Mouse (Mus musculus): ENCODE results near the gene Krt20.

The Krt20 gene

DNA sequence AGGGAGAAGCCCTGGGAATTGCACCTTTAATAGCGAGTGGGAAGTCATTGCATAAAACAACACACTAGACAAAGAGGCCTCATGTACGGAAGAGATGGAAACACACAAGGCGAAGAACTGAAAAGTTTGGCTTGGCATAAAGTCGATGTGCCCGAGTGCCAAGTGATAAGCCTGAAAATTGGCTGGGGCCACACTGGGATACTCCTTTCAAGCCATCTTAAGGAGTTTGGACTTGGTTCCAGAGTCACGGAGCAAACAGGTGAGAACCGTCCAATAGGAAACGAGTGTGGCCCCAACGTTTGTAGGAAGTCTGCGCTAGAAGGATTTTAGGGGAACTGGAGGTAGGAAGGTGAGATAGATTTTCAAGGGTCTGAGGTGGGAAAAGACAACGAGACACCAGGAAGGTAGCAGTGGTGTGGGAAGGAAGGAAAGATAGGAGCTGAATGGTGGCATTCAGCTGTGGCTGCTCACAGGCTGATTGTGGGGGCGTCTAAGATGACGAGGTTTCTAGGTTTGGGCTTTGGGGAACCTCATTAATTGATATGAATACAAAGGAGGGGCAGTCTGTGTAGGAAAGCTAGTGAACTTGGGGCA is 37.9 kb downstream of the Krt20 start:
- no peak for DNase-seq

DNA sequence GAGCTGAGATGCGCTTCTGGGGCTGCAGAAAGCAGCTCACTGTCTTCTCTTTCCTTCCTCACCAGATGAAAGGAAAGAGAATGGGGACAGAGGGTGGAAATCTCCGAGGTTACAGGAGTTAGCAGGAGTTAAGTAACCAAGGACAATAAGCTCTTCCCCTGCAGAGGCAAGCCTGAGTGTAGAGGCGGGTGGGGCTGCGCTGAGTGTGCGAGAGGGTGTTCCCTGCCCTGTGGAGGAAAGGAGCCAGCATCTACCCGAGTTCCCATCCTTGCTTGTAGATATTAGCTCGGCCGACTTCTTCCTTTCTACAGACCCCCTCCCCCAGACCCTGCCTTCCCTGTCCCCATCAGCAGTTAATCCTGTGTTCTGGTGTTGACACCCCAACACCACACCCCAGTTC is 39.1 kb downstream of the Krt20 start:
- DNase-seq, result no peak

DNA sequence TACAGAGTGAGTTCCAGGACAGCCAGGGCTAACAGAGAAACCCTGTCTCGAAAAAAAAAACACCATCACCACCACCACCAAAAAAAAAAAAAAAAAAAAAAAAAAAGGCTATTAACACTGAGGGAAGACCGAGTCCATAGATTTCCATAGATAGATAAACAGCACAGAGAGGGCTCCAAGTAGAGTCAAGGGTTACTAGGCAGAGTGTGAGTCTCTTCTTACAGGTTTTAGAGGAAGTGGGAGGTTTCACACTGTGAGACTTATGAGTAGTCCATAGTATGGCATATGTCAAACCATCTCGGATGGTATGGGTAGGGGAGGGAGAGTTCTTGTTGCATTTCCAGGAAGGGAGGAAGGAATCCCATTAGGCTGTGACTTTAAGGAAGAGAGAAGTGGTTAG is 39.9 kb downstream of the Krt20 start:
- no peak for DNase-seq

DNA sequence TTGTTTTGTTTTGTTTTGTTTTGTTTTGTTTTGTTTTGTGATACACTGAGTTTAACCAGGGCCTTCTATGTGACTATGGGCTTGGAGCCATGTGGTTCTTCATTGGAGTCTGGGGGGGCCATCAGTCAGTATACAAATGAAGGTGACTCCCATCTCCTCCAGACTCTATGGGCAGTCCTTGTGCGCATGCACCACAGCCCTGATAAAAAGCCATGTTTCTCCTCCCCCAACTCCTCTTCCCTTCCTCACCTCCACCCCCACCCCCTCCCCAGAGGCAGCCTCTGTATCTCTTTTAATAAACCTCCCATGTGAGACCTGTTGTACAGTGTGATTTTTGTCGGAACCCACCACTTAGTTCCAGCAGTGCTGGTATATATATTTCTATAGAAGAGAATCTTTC is 41.3 kb downstream of the Krt20 start:
- no peak for DNase-seq

DNA sequence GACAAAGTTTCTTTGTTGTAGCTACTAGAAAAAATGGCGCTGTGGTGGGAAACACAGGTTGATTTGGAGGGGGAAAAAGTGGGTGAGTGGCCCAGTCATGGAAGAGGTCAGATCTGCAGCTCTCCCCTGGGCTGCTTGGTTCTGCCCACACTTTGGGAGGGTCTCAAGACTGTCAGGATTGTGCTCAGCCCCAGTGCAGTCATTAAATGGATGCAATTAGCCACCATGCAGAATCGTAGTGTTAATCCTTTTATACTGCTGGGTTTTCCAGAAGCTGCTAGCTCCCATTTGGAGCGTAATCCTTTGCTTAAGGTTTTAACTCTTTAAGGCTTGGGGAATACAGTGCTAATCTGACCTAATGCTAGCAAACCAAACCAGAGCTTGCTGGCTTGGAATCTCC is 41.9 kb downstream of the Krt20 start:
- no peak for DNase-seq

DNA sequence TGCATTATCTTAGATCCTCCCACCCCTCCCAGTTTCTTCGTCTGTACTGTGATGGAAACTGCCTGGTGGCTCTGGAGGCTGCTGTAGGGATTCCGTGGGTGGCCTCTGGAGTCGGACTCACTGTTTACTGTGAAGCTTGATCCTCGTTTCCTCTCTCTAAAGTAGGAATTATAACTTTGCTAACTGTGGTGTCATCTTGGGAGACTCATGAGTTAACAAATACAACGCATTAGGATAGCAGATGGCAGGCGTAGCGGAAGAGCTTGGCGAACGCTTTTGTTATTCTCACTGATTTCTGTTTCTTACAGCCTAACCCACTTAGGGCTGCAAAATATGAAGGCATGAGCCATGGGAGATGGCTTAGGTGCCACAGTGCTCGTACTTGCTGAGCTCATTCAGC is 45.5 kb downstream of the Krt20 start:
- DNase-seq, result no peak

DNA sequence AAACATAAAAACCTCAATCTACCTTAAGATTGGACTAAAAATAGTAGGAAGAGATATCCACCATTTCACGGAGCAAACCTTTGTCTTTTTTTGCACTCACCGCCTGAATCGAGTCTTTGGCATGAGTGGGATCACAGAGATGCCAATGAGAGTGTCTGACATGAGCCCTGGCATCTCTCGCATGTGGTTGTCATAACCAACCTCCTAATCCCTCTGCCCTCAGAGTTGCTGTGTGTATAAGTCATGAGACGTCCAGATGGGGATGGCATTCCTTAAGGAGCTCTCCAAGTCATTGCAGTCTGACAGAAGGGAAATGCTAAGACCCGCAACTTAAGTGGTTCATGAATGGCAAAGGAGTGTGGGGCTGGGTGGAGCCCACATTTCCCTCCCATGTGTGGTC is 46.6 kb downstream of the Krt20 start:
- DNase-seq, result no peak

DNA sequence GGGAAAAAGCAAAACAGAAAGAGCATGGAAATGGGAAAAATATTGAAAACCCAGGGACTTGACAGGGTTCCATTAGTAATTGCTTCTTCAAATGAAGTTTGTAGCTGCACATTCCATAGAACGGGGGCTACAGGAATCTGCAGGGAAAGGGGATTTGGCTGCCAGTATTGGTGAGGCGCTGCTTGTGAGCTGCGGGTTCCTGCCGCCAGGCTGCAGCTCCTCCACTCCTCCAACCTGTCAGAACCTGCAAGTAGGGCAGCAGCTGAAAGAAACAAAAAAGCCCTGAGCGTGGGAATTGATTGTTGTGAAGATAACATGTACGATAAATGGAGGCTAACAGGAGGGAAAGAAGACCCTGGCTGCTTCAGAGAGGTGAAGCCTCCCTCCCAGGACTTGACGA is 47.1 kb downstream of the Krt20 start:
- DNase-seq, result no peak

DNA sequence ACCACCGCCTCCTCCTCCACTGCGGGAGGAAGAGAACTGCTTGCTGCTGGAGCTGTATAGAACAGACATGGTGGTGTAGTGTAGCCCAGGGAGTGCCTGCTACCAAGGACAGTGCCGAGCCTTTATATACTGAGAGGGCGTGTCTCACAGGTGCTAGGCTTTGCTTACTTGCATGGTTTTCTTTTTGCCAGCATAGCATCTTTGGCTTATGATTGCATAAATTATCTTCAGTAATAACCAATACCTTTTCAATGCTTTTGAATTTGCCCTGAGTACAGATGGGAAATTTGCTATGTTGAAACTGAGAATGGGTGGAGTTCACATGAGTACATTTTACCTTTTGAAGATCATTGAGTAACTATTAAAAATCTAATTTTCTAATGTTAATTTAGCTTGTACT is 48.7 kb downstream of the Krt20 start, which contains the start of gene Krt10:
Gene Krt10 (minus strand): TSS at position 101 of the 400 bp plus-strand sequence.
- no peak for DNase-seq

DNA sequence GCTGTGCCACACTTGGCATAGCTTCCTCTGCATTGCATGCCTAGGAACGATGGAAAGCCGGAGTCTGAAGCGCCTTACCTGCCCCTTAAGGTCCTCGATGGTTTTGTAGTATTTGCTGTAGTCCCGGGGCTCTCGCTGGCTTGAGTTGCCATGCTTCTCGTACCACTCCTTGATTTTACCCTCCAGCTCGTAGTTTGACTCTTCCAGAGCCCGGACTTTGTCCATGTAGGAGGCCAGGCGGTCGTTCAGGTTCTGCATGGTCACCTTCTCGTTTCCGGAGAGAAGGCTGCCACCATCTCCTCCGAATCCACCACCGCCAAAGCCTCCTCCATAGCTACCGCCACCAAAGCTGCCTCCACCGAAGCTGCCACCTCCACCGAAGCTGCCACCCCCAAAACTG is 49.3 kb downstream of the Krt20 start:
- DNase-seq, result peak; percentile 31 to 39

DNA sequence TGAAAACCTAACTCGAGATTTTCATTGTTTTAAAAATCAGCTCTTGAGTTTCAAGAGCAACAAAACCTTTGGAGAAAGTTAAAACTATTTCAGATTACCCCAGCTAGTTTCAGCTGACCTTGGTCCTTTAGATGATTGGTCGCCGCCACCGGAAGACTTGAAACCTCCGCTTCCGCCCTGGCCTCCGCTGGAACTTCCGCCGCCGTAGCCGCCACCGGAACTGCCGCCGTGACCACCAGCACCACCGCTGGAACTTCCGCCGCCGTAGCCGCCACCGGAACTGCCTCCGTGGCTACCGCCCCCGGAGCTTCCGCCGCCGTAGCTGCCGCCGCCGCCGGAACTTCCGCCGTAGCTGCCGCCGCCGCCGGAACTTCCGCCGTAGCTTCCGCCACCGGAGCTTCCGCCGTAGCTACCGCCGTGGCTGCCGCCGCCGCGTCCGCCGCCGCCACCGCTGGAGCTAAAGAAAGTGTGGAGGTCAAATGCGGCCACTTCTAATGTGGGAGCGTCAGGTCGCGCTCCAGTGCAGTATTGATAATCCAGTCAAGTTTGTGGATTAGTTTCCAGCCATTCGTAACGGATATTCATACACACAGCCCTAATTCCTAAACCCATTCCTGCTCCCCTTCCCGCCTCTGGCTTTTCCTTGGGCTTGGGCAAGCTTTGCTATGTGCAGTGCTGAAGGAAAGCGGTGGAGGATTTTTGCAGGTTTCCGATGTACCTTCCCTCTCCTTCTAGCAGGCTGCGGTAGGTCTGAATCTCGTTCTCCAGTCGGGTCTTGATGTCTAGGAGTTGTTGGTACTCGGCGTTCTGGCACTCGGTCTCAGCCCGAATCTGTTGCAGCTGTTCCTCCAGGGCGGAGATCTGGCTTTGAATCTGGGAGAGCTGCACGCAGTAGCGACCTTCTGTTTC is 51.9 kb downstream of the Krt20 start:
- peak; percentile 93 to 98 for DNase-seq

DNA sequence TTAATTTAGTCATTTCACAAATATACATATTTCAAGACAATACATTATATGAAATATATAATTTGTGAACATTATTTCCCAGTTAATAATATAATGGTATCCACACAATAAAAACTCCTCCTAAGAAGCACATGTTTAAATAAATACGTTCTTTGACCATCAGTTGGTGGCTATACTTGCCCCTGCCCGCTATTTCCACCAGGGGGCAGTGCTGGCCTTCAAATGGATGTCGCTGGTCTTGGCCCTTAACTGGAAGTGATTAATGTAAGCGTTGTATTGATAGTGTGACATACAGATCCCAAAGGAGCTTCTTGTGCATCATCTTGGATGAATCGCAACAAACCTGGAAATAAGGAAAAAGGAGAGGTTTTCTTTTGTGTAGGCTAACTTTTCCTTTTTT is 58.4 kb downstream of the Krt20 start:
- DNase-seq, result peak; percentile 65 to 79
